Mouse (Mus musculus) embryonic facial prominence, embryonic 11.5 days (tissue): ENCODE measurements around the gene Cryga. TPM values are rescaled to one million over a fixed set of nuclear protein-coding genes. Genes with fewer than 3 reads are reported as not detected.

Experiments used
- ATAC-seq: fragments of 200-750 bp; cut with Nextera tagmentation; replicated peaks from 2 replicates; pipeline ENCODE4 v1.8.0; 2017; ENCODE audit warnings: low read depth; ENCODE audit not compliant: insufficient number of reproducible peaks, low FRiP score, low TSS enrichment
- DNase-seq: peaks from one replicate; pipeline ENCODE4 v3.0.0-alpha.2; 2015; ENCODE audit warnings: low spot score
- H3K27ac ChIP-seq: fragments of 300-500 bp; sonication (generic); replicated peaks from 2 replicates; pipeline ENCODE4 v1.5.1; 2014; ENCODE audit warnings: mild to moderate bottlenecking, low read depth, low read length, control low read depth
- H3K27me3 ChIP-seq: fragments of 300-500 bp; sonication (generic); 2 replicates; pipeline ENCODE4 v1.6.1; 2014; ENCODE audit warnings: mild to moderate bottlenecking, low read length, moderate library complexity, mixed read lengths; ENCODE audit not compliant: control insufficient read depth, insufficient read depth
- H3K36me3 ChIP-seq: fragments of 300-500 bp; sonication (generic); replicated peaks from 2 replicates; pipeline ENCODE4 v1.6.1; 2014; ENCODE audit warnings: low read depth, mild to moderate bottlenecking, low read length, moderate library complexity, mixed read lengths; ENCODE audit not compliant: control insufficient read depth, insufficient read depth
- H3K4me1 ChIP-seq: fragments of 300-500 bp; sonication (generic); 2 replicates; pipeline ENCODE4 v1.6.1; 2014; ENCODE audit warnings: low read length, mixed read lengths; ENCODE audit not compliant: control insufficient read depth, insufficient read depth
- H3K4me2 ChIP-seq: fragments of 300-500 bp; sonication (generic); 2 replicates; pipeline ENCODE4 v1.6.1; 2014; ENCODE audit warnings: low read depth, mild to moderate bottlenecking, control low read depth, low read length, moderate library complexity
- H3K4me3 ChIP-seq: fragments of 300-500 bp; sonication (generic); 2 replicates; pipeline ENCODE4 v1.5.1; 2014; ENCODE audit warnings: low read depth, low read length, control low read depth
- H3K9ac ChIP-seq: fragments of 300-500 bp; sonication (generic); replicated peaks from 2 replicates; pipeline ENCODE4 v1.6.1; 2014; ENCODE audit warnings: mild to moderate bottlenecking, control low read depth, low read length
- H3K9me3 ChIP-seq: fragments of 300-500 bp; sonication (generic); replicated peaks from 2 replicates; pipeline ENCODE4 v1.6.1; 2016; ENCODE audit warnings: mild to moderate bottlenecking, low read length, inconsistent platforms, mixed read lengths; ENCODE audit not compliant: control insufficient read depth
- WGBS: fragments of 180-500 bp; shearing (Covaris S2); extraction: QIAGEN DNeasy Blood & Tissue Kit; methylation state at CpG from one replicate; pipeline ENCODE4 v1.1.7; 2014; 5-methylcytosine and 5-hydroxymethylcytosine counted together
- polyA plus RNA-seq: library from polyadenylated mRNA; unstranded; fragments of >200 nt; fragmentation: Nextera tagmentation; extraction: Ambion mirVana; gene quantifications from 2 replicates; pipeline ENCODE4 v1.2.1, GENCODE M21; 2014

The Cryga gene
- polyA plus RNA-seq, 1 experiment from 2014 or later, result not detected

- H3K9me3 ChIP-seq, result no peaks in the 10 kb centered on the region
- H3K27ac ChIP-seq, result no peak overlapping the region
- WGBS, result 18% methylated on average over 8 of the region's 8 CpGs
- H3K4me1 ChIP-seq, result no peaks in the 10 kb centered on the region
- H3K36me3 ChIP-seq, result no peaks in the 10 kb centered on the region
- DNase-seq (peak; percentile 93), ATAC-seq (no peak)
- no peak overlapping the region for H3K4me2 ChIP-seq
- no peak overlapping the region for H3K9ac ChIP-seq
- no peak overlapping the region for H3K4me3 ChIP-seq
- no peaks in the 10 kb centered on the region for H3K27me3 ChIP-seq
Observed at GRCm38 (mm10) chr1:65112031-65112806, 9.0 kb upstream of the Cryga start.

DNA sequence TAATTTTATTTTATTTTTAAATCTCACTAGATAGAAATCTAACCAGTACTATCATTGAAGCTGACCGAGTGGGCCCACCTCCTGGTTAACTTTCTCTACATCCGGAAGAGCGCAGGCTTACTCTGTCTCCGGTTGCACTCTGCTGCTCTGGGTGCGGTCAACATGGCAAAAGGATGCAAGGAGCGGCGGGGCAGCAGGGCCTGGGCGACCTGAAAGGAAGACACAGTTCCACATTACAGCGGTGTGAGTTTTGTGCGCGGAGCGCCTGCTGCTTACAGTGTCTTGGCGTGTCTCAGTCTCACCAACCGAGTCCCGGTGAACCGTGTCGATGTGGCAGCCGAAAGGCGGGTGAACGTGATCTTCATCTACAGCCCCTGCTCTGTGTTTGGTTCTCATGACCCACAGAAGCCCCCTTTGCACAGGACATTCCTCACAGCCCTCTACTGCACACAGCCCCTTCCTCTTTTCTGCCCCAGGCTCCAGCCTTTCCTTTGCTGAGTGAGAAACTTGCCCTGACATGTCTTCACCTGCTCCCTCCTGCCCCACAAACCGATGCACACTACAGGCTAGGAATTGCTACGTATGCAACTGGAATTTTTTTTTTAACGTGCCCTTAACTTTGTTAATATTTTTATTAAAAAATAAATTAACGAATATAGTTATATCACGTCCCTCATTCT lies 6.7 kb upstream of the Cryga start:
- no peak overlapping the region for H3K27ac ChIP-seq
- ATAC-seq, result no peak
- WGBS, result 69% methylated on average over 25 of the region's 25 CpGs

DNA sequence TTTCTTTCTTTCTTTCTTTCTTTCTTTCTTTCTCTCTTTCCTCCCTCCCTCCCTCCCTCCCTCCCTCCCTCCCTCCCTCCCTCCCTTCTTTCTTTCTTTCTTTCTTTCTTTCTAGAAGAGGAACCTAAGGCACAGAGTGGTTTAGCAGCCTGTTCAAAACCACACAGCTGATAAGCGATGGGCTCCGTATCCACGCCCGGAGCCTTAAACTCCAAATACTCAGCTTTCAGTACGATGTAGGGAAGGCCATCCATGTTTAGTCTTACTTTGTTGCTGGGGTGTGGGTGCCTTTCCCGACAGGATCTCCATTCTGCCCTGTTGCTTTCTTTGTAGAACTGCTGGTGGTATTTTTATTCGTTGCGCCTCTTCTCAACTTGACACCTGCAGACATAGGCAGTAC lies 6.0 kb upstream of the Cryga start:
- no peaks in the 10 kb centered on the region for H3K27me3 ChIP-seq
- H3K9me3 ChIP-seq, result no peaks in the 10 kb centered on the region
- 85% methylated on average over 8 of the region's 8 CpGs for WGBS

More for the DNA sequence above, 6.7 kb upstream of the Cryga start:
- no peaks in the 10 kb centered on the region for H3K27me3 ChIP-seq
- no peak overlapping the region for H3K4me3 ChIP-seq
- DNase-seq, result no peak
- H3K9ac ChIP-seq, result no peak overlapping the region
- no peaks in the 10 kb centered on the region for H3K36me3 ChIP-seq
- no peaks in the 10 kb centered on the region for H3K9me3 ChIP-seq
- no peaks in the 10 kb centered on the region for H3K4me1 ChIP-seq
- no peak overlapping the region for H3K4me2 ChIP-seq

GRCm38 (mm10) chr1:65107654-65108279 lies 4.6 kb upstream of the Cryga start:
- ATAC-seq, result no peak
- Histone ChIP-seq H3K4me3 (no peak overlapping the region), H3K4me2 (no peak overlapping the region), H3K36me3 (no peaks in the 10 kb centered on the region), H3K27me3 (no peaks in the 10 kb centered on the region), H3K9me3 (no peaks in the 10 kb centered on the region), H3K27ac (no peak overlapping the region), H3K9ac (no peak overlapping the region), H3K4me1 (no peaks in the 10 kb centered on the region)
- WGBS, result 85% methylated on average over 10 of the region's 10 CpGs
- DNase-seq, result no peak

More for the DNA sequence above, 6.0 kb upstream of the Cryga start:
- H3K4me3 ChIP-seq, result no peak overlapping the region
- H3K36me3 ChIP-seq, result no peaks in the 10 kb centered on the region
- no peaks in the 10 kb centered on the region for H3K4me1 ChIP-seq
- no peak overlapping the region for H3K4me2 ChIP-seq
- no peak overlapping the region for H3K9ac ChIP-seq
- ATAC-seq (no peak), DNase-seq (no peak)
- no peak overlapping the region for H3K27ac ChIP-seq

DNA sequence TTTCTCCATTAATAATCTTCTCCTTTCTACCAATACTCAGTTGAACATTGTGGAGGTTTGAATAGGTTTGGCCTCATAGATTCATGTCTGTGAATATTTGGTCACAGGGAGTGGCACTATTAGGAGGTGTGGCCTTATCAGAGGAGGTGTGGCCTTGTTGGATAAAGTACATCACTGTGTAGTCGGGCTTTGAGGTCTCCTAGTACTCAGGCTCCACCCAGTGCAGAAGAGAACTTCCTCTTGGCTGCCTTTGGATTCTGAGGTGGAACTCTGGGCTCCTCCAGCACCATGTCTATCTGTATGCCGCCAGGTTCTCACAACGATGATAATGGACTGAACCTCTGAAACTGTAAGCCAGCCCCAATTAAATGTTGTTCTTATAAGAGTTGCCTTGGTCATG lies 6.2 kb downstream of the Cryga start:
- no peaks in the 10 kb centered on the region for H3K27me3 ChIP-seq
- no peak for DNase-seq
- no peaks in the 10 kb centered on the region for H3K9me3 ChIP-seq
- H3K9ac ChIP-seq, result no peak overlapping the region
- 78% methylated on average over 3 of the region's 3 CpGs for WGBS
- no peak overlapping the region for H3K4me3 ChIP-seq
- ATAC-seq, result no peak
- no peak overlapping the region for H3K4me2 ChIP-seq
- H3K36me3 ChIP-seq, result no peaks in the 10 kb centered on the region
- no peak overlapping the region for H3K27ac ChIP-seq
- H3K4me1 ChIP-seq, result no peaks in the 10 kb centered on the region

DNA sequence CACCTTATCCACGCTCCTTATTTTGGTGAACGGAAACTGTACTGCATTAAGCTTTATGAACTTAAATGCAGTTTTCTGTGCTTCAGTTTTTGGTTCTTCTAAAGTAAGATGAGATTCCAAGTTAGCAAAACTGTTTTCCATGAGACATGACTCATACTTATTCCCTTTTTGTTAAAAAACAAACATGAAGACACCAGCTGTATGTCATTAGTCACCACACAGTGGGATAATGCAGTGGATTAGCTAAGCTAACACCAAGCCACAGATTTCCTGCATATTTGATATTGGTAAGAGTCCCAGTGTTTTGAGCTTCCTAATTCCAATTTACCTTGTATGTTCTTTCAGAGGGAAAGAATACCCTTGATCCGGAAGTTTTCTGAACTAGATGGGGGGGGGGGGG lies 11.6 kb downstream of the Cryga start:
- no peak overlapping the region for H3K4me2 ChIP-seq
- 86% methylated on average over 3 of the region's 3 CpGs for WGBS
- no peak overlapping the region for H3K27ac ChIP-seq
- no peak overlapping the region for H3K9ac ChIP-seq
- H3K36me3 ChIP-seq, result no peaks in the 10 kb centered on the region
- no peak for ATAC-seq
- H3K4me3 ChIP-seq, result no peak overlapping the region
- no peaks in the 10 kb centered on the region for H3K9me3 ChIP-seq
- no peak for DNase-seq
- H3K4me1 ChIP-seq, result no peaks in the 10 kb centered on the region
- no peaks in the 10 kb centered on the region for H3K27me3 ChIP-seq

DNA sequence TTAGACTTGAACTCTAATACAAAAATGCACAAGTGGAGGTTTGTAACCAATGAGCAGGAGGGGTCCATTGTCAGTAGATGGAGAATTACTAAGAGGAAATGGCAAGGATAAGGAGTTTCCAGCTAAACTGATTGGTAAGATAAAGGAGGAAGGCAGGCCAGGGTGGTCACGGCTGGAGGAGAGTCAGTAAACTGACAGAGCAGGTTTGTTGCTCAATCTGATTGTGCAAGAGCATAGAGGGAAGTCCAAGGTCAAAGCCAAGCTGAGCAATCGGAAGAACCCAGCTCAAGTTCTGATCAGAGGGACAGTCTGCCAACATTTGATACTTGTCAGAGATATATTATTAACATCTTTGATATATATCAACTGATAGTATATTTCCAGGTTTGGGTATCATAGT lies 12.8 kb downstream of the Cryga start:
- no peak for ATAC-seq
- Histone ChIP-seq H3K4me2 (no peak overlapping the region), H3K4me3 (no peak overlapping the region), H3K4me1 (no peaks in the 10 kb centered on the region), H3K9me3 (no peaks in the 10 kb centered on the region), H3K27me3 (no peaks in the 10 kb centered on the region), H3K9ac (no peak overlapping the region), H3K27ac (no peak overlapping the region), H3K36me3 (no peaks in the 10 kb centered on the region)
- 75% methylated on average over 2 of the region's 2 CpGs for WGBS
- DNase-seq, result no peak
